Mouse (Mus musculus) limb, embryonic 14.5 days (tissue): ENCODE results near the gene Fbf1. TPM values are rescaled to one million over a fixed set of nuclear protein-coding genes. Genes with fewer than 3 reads are reported as not detected.

Experiments used
- ATAC-seq: fragments of 200-750 bp; cut with Nextera tagmentation; 2 replicates; pipeline ENCODE4 v1.8.0; 2017; ENCODE audit warnings: low read depth, moderate number of reproducible peaks, moderate TSS enrichment; ENCODE audit not compliant: low FRiP score
- DNase-seq: peaks from one replicate; pipeline ENCODE4 v3.0.0-alpha.2; 2015; ENCODE audit warnings: low spot score
- H3K27ac ChIP-seq: fragments of 300-500 bp; sonication (generic); replicated peaks from 2 replicates; pipeline ENCODE4 v1.5.1; 2014; ENCODE audit warnings: low read depth, mild to moderate bottlenecking, low read length, moderate library complexity, mixed read lengths
- H3K27me3 ChIP-seq: fragments of 300-500 bp; sonication (generic); 2 replicates; pipeline ENCODE4 v1.6.1; 2014; ENCODE audit warnings: low read length, mixed read lengths; ENCODE audit not compliant: control insufficient read depth, insufficient read depth
- H3K36me3 ChIP-seq: fragments of 300-500 bp; sonication (generic); 2 replicates; pipeline ENCODE4 v1.6.1; 2014; ENCODE audit warnings: mild to moderate bottlenecking, low read length, moderate library complexity, mixed read lengths; ENCODE audit not compliant: control insufficient read depth, insufficient read depth
- H3K4me1 ChIP-seq: fragments of 300-500 bp; sonication (generic); 2 replicates; pipeline ENCODE4 v1.6.1; 2014; ENCODE audit warnings: antibody characterized with exemption, low read length, mixed read lengths; ENCODE audit not compliant: control insufficient read depth, insufficient read depth
- H3K4me2 ChIP-seq: fragments of 300-500 bp; sonication (generic); replicated peaks from 2 replicates; pipeline ENCODE4 v1.6.1; 2014; ENCODE audit warnings: low read depth, mild to moderate bottlenecking, low read length, moderate library complexity; ENCODE audit not compliant: severe bottlenecking
- H3K4me3 ChIP-seq: fragments of 300-500 bp; sonication (generic); replicated peaks from 2 replicates; pipeline ENCODE4 v1.5.1; 2014; ENCODE audit warnings: low read length
- H3K9ac ChIP-seq: fragments of 300-500 bp; sonication (generic); 2 replicates; pipeline ENCODE4 v1.6.1; 2014; ENCODE audit warnings: mild to moderate bottlenecking, low read depth, low read length, moderate library complexity; ENCODE audit not compliant: severe bottlenecking
- H3K9me3 ChIP-seq: fragments of 300-500 bp; sonication (generic); 2 replicates; pipeline ENCODE4 v1.6.1; 2016; ENCODE audit warnings: low read length; ENCODE audit not compliant: control insufficient read depth
- POLR2A ChIP-seq: fragments of 200-500 bp; IDR thresholded peaks from 2 replicates; pipeline ENCODE4 v1.8.0; 2012; ENCODE audit warnings: inconsistent platforms, mild to moderate bottlenecking, moderate library complexity, borderline replicate concordance; ENCODE audit not compliant: insufficient read depth, insufficient read length; ENCODE audit errors: extremely low read depth
- WGBS: fragments of 180-500 bp; shearing (Covaris S2); extraction: QIAGEN DNeasy Blood & Tissue Kit; methylation state at CpG from one replicate; pipeline ENCODE4 v1.1.7; 2014; 5-methylcytosine and 5-hydroxymethylcytosine counted together
- polyA plus RNA-seq, 2 experiments: library from polyadenylated mRNA; depleted of rRNA in 1 of 2; stranded (reverse) in 1 of 2; unstranded in 1 of 2; fragments of >200 nt; fragmentation: Nextera tagmentation in 1 of 2; extraction: Ambion mirVana in 1 of 2; gene quantifications; 2 replicates each; pipeline versions ENCODE4 v1.2.1 to v1.2.3; 2012 to 2014

Gene Fbf1
- polyA plus RNA-seq, 2 experiments = 26.4 to 82.6 TPM

- Histone ChIP-seq H3K4me1 (no peaks in the 10 kb centered on the region), H3K27ac (no peak overlapping the region), H3K9me3 (no peaks in the 10 kb centered on the region), H3K9ac (no peak overlapping the region), H3K4me3 (no peak overlapping the region), H3K4me2 (no peak overlapping the region), H3K27me3 (no peaks in the 10 kb centered on the region), H3K36me3 (peaks cover 90% of the 10 kb centered on the region)
- no peak for TF ChIP-seq POLR2A
- ATAC-seq (no peak), DNase-seq (no peak)
- 59% methylated on average over 18 of the region's 18 CpGs for WGBS
These were observed 22.3 kb downstream of the Fbf1 start for GRCm38 (mm10) chr11:116145481-116146293.

GRCm38 (mm10) chr11:116143468-116143867 is 24.5 kb downstream of the Fbf1 start:
- Histone ChIP-seq H3K4me3 (no peak overlapping the region), H3K36me3 (peaks cover 68% of the 10 kb centered on the region), H3K27ac (no peak overlapping the region), H3K4me1 (no peaks in the 10 kb centered on the region), H3K4me2 (no peak overlapping the region), H3K9ac (no peak overlapping the region), H3K9me3 (no peaks in the 10 kb centered on the region), H3K27me3 (no peaks in the 10 kb centered on the region)
- no peak for TF ChIP-seq POLR2A
- WGBS = 84% methylated on average over 3 of the region's 3 CpGs
- no peak for DNase-seq
- no peak for ATAC-seq

- no peak for DNase-seq
- 70% methylated on average over 10 of the region's 10 CpGs for WGBS
These were observed 25.6 kb downstream of the Fbf1 start for GRCm38 (mm10) chr11:116142211-116142991.

GRCm38 (mm10) chr11:116138468-116139138 is 29.4 kb downstream of the Fbf1 start, which contains the start of gene Mrpl38:
TSS of gene Mrpl38 (minus strand) at chr11:116138868.
- peak; percentile 69; the same call in 1 of the 2 replicates for TF ChIP-seq POLR2A
- H3K4me2 ChIP-seq = peak within 1 kb of the TSS; percentile 56
- under 1% methylated on average over 48 of the region's 60 CpGs for WGBS
- ATAC-seq (peak; percentile 96), DNase-seq (peak; percentile 93)
- peak within 1 kb of the TSS; percentile 43; the same call in 1 of the 2 replicates for H3K27ac ChIP-seq
- no peaks in the 10 kb centered on the region for H3K9me3 ChIP-seq
- H3K9ac ChIP-seq = peak within 1 kb of the TSS; percentile 75
- H3K27me3 ChIP-seq = no peaks in the 10 kb centered on the region
- peaks cover 4% of the 10 kb centered on the region; the same call in 1 of the 2 replicates for H3K4me1 ChIP-seq
- H3K36me3 ChIP-seq = peaks cover 46% of the 10 kb centered on the region
- peak within 1 kb of the TSS; percentile 76 for H3K4me3 ChIP-seq

More at GRCm38 (mm10) chr11:116142211-116142991, 25.6 kb downstream of the Fbf1 start:
- Histone ChIP-seq H3K27ac (no peak overlapping the region), H3K36me3 (peaks cover 58% of the 10 kb centered on the region), H3K27me3 (no peaks in the 10 kb centered on the region), H3K4me2 (no peak overlapping the region), H3K4me3 (no peak overlapping the region), H3K9me3 (no peaks in the 10 kb centered on the region), H3K9ac (no peak overlapping the region), H3K4me1 (peaks cover 4% of the 10 kb centered on the region; the same call in 1 of the 2 replicates)
- no peak for ATAC-seq
- TF ChIP-seq POLR2A = no peak

GRCm38 (mm10) chr11:116138096-116138467 is 29.9 kb downstream of the Fbf1 start:
- Histone ChIP-seq H3K4me3 (peak overlapping the region; percentile 76), H3K27ac (0 out of 2 replicates have a peak overlapping the region, but pooled peaks have one; percentile 40), H3K4me2 (peak overlapping the region; percentile 56), H3K36me3 (peaks cover 44% of the 10 kb centered on the region), H3K9ac (peak overlapping the region; percentile 75), H3K4me1 (peaks cover 4% of the 10 kb centered on the region; the same call in 1 of the 2 replicates), H3K9me3 (no peaks in the 10 kb centered on the region), H3K27me3 (no peaks in the 10 kb centered on the region)
- no peak for TF ChIP-seq POLR2A
- 2% methylated on average over 20 of the region's 20 CpGs for WGBS
- ATAC-seq = no peak
- DNase-seq = no peak
